Mouse (Mus musculus) fat pad, adult 2 months (tissue): ENCODE results near the gene Arhgap31.

Experiments
- DNase-seq: peaks from one replicate; pipeline ENCODE4 v3.0.0-alpha.2; 2011; ENCODE audit warnings: low read depth, low spot score; ENCODE audit errors: extremely low read depth

Gene Arhgap31

DNA sequence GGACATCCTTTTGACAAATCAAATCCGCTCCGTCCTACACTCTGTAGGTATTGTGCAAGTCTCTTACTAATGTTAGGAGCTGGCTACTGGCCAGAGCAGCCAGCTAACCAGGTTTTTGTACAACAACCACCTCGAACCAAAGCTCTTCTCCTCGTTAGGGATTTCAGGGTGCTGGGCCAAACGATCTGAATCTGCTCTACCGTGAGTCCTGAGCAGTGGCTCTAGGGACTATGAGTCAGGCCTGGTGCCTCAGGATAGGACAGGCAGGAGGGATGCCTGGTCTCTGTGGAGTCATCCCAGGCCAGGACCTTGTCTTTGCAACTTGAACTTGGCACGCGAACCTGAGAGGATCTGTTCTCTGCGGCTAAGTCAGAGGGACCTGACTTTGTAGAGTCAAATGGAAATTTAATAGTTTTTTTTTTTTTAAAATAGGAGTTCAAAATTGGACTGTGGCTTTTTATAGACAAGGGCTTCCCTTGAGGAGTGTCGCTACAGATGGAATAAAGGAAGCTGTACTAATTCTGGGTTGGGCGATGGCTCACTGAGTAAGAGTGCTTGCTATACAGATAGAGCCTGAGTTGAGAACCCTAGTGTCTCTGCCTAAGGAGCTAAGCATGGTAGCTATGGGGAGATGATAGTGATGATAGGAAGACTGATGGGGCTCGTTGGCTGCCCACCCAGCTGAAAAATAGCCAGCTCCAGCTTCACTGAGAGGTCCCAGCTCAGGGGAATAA, 24.4 kb downstream of the Arhgap31 start:
- DNase-seq: peak; percentile 71

DNA sequence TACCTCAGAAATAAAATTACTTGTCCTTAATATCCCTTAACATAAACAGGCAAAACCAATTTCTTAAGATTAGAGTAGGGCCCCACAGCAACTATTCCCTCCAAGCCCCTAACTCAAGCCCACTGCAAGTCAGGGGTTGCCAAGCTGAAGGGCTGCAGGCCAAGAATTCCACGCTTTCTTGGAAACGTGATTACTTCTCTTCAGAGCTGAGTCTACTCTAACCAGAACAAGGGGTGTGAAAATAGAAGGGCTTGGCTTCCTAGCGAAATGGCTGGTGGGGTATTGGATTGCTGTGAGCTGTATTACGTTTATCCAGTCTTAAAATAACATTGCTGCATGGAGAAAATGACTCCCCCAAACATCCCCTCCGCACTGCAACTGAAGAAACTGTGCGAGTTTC, 25.4 kb downstream of the Arhgap31 start:
- DNase-seq: no peak

DNA sequence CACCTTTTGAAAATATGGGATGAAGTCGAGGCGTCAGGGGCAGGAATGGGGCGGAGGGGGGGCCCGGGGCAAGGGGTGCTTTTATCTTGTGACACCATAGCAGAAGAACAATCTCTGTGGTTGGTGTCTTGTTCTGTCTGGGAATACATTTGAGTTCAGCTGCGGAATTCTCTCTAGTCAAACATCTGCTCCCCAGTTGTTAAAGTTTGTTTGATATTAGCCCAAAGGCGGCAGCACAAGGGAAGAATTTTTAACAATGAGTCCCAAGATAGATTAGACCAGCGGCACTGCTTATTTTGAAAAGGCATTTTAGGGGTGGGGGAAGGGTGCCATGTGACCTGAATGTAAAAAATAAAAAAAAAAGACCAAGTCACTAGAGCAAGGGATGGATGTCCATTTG, 30.0 kb downstream of the Arhgap31 start:
- no peak for DNase-seq

DNA sequence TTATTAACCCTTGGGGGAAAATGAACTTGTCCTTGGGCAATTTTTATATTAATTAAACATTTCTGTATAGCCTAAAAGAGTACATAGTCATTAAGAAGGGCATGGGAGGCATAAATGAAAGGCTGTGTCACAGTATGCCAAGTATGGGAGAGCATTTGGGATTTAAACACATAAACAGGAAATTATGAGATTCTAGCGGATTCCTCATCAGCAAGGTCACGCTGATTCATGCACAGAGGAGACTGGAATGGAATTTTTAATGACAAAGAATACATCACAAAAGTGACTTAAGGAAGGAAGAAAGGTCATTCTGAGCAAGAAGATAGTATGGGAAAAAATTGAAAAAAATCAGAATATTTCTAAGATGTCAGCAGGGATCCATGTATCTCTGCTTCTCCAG, 31.8 kb downstream of the Arhgap31 start:
- DNase-seq: no peak

DNA sequence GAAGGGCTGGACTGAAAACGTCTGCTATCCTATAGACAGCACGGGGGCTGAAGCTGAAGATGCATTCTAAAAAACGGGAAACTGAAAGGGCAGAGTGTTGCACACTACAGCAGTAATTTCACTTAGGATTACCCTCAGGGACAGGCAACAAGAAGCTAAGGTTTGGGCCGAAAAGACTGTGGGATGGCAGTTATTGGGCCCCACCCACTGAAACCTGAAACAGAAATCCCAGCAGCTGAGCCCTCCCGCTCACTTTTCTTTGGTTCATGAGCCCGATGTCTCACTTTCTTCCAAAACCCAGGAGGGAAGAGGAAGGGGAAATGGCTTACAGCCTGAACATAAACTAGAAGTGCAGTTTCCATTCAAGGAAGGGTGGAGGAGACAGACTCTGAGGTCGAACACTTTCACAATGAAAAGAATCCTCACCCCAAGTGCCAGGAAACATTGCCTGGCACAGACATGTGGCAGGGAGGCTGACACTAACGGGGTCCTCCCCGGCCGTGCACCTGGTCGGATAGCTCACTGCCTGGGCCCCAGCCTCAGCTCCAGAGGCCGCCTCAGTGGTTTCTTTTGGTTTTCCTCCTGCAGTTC, 33.5 kb downstream of the Arhgap31 start:
- no peak for DNase-seq

DNA sequence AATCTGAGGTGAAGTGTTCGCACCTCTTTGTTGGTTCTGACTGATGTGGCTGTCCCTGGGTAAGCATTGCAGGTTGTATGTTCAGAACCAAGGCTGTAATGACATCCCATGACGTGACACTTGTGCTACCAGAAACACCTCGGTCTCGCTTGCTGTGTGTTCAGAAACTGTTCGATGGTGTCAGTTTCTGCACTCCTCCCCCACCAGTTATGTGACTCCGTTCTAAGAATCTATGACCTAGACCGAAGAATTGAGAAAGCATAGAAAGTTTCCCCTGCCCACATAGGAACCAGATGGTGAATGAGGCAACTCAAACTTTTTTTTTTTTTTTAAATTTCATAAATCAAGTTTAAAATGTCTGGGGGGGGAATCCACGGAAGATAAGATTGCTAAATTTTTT, 34.2 kb downstream of the Arhgap31 start:
- no peak for DNase-seq

DNA sequence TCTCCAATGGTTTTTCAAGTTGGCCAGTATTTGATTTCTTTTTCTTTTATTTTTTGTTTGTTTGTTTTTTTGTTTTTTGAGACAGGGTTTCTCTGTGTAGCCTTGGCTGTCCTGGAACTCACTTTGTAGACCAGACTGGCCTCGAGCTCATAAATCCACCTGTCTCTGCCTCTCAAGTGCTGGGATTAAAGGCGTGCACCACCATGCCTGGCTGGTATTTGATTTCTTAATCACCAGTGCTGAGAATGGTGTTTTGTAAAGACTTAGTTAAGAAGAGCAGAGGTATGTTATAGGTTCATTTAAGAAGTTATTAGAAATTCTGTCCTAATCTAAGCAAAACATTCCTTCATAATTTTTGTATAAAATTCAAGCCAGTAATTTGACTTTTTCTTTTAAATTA, 35.1 kb downstream of the Arhgap31 start:
- peak; percentile 18 for DNase-seq

DNA sequence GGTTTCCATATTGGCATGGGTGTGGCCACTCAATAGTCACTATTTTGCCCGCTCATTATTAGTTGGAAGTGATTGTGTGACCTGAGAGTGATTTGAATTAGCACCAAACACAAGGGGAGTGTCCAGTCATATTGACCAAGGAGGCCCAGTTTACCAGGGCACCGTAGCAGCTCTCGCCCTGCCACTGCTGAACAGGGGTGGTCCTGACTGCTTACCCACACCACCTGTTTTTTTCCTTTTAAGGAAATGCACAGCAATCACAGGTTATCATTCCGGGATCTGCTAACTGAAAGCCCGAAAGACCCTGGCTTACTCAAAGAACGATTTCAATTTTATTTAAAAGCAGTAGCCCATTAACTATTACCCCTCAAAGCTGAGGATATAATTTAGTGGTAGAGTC, 35.9 kb downstream of the Arhgap31 start:
- no peak for DNase-seq

DNA sequence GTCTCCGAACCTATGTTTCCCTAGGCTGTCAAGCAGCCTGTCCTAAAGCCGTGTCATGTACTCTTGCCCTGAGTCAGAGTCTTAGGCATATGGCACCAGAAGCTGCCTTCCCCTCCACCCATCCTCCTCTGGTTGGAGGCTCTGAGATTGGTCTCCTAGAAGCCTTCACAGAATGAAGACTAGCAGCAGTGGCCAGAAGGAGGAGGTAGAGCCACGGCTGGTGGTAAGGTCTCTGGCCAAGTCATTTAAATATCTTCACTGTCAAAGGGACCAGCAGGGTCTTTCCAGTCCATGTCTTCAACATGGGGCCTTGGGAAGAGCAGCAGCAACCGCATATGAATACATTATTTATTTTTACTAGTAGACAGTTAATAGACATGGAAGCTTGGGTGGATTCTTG, 36.4 kb downstream of the Arhgap31 start:
- DNase-seq: no peak

DNA sequence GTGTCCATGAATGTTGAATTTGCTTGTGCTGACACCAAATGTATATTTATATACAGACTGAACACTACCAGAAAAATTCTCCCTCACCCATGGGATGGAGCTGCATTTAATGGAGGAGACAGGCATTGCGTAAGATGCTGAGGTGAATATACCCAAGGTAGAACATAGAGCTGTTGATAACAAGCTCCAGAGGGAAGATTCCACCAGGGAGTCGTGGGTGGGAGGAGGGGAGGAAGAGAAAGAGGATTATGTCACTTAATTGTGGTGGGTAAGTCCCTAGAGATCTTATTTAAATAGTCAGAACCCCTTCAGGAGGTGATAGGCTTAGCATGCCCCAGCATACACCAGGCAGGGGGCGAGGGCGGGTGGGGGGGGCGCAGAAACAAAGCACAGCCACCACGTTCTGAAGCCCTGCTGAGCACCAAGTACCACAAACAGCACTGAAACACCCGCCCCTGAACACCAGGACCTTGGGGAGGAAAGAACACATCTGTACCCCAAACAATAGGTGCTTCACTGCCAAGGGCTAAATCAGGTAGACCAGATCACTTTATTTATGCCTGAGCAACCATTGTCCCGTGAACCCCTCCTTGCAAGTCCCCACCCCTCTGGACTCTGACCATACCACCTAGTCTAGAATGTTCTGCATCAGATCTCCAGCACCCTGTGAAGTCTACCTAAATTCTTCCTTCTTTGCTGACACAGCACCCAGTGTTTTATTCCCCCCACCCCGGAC, 37.3 kb downstream of the Arhgap31 start:
- DNase-seq: no peak

DNA sequence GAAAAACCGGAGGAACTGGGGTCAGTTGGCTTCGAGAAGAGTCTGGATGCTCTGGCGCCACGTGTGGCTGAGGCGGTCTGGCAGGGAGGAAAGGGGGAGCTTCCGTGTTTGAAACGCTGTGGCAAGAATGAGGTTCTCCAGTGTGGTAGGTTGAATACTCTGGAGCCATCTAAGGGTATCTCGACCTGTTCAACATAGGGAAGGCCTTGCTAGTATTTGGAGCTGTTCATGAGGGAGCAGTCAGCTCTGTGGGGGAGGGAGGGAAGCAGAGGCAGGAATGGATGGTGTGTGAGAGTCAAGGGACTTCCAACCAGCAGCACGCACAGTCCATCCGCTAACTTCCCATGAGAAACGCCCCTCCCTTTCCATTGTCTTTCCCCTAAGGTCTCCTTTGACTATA, 38.2 kb downstream of the Arhgap31 start:
- DNase-seq: no peak

DNA sequence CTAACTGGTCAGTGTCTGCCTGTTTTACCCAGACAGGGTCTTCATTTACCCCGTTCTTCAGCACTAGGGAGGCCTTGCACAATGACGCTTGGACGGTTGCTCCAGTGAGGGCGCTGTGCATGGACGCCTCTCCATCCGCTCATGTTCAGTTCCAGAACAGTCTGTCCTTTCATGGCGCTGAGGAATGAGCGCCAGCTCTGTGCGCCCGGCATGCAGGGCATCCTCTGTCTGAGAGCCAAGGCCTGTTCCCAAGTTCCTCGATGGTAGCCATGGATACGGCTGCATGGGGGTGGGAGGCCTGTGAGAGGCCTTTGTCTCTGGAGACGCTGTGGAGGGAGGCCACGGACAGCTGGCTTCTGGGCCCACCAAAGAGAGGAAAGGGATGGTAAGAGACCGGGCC, 39.6 kb downstream of the Arhgap31 start:
- DNase-seq: no peak

DNA sequence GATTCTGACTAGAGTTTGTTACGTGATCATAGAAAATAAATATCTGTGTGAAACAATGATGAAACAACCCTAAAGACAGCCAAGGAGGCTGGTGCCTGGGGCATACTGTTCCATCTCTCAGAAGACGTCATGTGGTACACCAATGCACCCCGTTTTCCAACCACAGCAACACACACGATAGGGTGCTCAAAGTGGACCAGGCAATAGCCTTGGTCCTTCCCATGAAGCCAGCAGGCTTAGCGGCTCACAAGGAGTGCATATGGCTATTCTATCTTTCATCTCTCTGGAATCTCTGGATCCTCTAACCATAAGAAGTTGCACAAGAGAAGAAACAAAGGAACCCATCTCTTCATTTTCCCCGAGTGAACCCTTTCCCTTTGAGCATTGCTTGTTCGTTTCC, 40.1 kb downstream of the Arhgap31 start:
- DNase-seq: no peak

DNA sequence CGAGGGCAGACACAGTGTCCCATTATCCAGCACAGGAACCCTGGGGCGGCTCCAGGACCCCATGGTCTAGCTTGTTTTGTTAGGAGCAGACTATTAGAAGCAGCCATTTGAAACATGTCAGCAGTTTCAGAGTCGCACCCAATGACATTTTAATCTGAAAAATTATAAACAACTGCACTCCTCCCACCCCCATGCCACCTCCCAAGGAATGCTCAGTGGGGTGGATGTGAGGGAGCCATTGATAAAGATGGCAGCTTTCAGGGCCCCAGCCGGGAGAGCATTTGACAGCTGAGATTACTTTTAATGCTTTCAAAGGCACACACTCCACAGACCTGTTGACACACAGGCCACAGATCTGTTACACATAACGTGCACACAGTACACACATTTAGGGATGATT, 40.7 kb downstream of the Arhgap31 start:
- DNase-seq: no peak

DNA sequence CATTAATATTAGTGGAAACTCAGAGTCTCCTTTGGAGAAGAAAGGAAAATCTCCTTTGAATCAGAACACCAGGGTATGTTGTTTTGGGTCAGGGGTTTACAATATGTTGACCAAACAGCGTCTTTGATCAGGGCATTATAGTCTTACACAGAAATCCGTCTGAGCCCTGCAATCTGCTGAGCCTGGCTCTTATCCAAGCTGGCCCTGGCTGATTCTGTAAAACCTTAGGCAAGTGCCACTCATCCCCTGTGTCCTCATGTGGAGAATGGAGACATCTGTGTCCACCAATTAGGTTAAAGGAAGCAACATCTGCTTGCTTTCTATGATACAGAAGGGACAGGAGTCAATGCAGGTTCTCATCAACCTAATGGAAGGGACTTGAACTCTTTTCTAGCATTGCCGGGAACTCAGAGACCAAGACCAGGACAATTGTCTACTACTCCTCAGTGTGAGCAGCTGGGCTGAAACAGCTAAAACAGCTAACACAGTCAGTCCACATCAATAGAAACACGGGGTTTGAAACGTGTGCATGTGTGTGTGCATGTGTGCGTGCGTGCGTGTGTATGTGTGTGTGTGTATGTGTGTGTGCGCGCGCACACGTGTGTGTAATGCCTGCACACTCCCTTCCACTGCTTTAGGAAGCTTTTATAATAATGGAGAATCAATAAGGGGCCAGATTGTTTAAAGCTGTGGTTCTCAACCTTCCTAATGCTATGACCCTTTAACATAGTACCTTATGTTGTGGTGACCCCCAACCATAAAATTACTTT, 42.3 kb downstream of the Arhgap31 start:
- DNase-seq: no peak

DNA sequence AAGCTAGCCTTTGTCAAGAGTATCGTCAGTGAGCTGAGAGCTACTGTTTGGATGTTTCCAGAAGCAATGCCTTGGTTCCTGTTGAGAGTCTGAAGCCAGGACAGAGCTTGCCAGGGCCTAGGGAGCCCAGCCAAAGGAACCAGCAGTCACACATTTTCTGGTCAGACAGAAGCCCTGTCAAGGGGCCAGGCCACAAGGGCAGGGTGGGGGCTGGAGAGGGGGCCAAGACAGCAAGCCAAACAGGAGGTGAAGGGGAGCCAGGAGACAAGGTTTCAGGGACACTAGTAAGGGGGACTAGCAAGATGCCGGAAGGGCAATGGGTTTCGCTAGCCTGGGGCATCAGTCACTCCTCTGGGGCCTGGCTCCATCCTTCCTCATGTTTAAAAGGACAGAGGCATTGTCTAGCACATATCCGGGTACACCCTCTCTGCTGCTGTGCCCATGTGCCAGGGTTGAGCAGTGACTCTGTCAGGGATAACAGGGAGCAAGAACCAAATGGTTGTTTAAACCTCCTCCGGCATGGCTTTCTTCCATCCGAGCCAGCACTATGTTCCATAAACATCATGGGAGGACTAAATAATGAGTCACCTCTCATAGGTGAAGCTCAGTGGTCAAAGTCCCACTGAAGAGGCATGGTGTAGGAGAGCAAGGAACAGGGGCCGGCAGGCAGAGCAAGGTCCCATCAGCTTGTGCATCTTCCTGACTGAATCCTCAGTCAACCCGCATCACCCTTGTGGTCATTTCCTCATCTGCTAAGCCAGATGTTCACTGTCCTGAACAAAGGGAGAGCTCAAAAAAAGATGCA, 44.0 kb downstream of the Arhgap31 start:
- DNase-seq: no peak

DNA sequence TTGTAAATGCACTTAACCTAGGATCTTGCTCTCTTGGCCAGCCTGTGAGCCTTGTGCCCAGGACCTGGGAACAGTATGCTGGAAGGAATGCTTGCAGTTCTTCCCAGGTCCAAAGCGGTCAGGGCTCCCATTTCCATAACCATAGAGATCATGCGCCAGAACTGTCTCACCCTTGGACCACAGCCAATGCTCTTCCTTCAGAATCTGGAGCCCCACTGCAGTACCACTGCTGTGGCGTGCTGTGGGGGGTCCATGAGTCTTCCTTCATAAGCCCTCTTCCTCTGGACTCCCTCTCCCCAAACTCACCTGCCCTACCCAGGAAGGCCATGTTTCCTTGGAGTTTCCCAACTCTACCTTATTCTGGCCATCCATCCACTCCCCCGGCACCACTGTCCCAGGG, 46.6 kb downstream of the Arhgap31 start:
- no peak for DNase-seq

DNA sequence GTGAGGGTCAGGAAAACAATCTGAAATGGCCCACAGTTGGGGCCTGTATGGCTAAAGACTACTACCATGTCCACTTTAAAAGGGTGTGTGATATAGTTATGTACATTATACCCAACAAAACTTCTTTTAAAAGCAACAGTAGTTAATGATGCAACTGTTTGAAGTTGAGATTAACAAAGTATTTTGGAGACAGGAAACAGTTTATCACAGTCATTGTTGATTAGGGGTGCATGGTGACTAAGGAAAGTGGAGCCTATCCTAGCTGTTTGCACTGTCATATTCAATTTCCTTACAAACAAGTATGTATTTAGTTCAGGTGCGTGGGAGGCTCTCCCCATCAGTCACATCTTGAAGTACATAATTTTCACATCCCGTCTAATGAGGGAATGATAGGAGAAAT, 47.1 kb downstream of the Arhgap31 start:
- DNase-seq: no peak

DNA sequence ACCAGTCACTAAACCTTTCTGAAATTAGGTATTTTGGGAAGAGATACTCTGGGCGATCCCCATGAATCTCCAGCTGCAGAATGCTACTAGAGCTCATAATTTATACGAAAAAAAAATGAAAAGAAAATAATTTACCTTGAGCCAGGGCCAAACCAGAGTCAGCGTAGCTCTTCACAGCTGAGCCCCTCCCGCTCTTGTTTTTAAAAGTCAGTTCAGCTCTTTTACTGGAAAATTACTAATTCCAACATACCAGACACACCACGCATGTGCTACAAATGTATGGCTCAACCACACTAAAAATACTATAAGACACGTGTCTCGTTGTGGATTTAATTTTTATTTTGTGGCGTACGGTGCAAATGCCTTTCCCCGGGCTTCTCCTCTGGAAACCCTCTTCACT, 50.5 kb downstream of the Arhgap31 start:
- DNase-seq: no peak

DNA sequence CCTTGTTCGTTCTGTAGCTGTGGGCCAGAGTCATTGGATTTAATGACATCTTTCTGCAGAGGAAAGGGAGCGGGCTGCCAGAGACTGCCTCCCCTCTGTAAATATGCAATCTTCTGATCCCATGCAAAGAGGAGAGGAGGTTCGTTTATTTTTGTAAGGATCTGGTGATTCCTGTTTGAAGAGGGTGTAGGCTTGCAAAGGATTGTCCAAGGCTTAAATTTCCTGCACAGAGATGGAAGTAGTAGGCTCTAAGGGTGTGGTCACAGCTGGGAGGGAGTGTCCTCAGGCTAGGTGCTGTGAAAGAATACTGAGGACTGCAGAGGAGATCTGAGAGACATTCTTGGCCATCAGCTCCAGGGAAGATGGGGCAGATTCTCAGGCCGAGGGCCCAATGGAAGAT, 58.8 kb downstream of the Arhgap31 start:
- no peak for DNase-seq

DNA sequence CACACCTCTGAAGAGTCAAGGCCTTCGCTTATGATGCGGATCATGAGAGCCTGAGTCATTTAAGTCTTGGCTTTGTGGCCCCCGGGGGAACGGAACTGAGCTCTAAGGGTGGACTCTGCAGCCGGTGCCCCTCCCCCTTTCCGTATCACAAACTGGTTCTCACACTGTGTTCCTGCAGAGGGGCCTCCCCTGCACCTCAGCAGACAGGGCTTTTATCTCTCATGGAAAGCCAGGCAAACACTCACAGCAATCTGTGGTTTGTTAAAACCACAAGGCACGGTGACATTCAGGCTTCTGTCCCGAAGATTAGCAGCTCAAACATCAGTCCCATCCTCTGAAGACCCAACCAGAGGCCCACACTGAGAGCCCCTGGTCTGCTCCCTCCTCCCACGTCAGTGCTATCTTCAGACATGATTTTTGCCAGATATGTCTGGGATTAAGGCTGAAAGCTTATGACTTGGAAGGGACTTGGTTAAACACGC, 59.6 kb downstream of the Arhgap31 start:
- DNase-seq: no peak
